Mouse (Mus musculus): ENCODE measurements around the gene Cpn1. TPM values are rescaled to one million over a fixed set of nuclear protein-coding genes. Genes with fewer than 3 reads are reported as not detected.
A peak's percentile ranks its signal among the peaks of the same experiment; 100 is the strongest.
"Not testable (repeated sequence)": the region's sequence is repeated elsewhere in the genome, so short reads cannot be mapped to it uniquely, and the experiment has no call there.

The Cpn1 gene
- total RNA-seq, 1 experiment from 2014 or later: 23.9 TPM

DNA sequence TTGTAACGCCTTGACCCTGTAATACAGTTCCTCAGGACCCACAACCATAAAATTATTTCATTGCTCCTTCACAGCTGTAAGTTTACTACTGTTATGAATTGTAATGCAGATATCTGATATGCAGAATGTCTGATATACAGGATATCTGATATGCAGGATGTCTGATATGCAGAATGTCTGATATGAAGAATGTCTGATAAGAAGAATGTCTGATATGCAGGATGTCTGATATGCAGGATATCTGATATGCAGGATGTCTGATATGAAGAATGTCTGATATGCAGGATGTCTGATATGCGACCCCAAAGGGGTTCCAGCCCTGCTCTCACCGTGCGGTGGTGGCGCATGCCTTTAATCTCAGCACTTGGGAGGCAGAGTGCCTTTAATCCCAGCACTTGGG is 4.4 kb downstream of the Cpn1 start:
- DNase-seq: no peak

DNA sequence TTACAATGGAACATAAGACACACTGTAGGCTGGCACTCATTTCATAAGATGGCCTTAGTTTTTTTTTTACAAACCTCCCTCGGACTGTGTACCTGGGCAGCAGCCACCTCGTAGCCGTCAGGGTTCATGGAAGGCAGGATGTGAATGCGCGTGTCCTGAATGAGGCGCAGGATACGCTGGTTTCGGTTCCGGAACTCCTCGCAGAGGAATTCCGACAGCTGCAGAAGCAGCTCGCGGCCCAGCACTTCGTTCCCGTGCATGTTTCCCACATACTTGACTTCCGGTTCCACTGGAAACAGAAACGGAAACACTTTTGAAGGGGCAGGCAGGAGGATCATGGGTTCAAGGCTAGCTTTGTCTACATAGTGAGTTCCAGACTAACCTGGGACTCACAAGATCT is 5.6 kb downstream of the Cpn1 start:
- DNase-seq: no peak

DNA sequence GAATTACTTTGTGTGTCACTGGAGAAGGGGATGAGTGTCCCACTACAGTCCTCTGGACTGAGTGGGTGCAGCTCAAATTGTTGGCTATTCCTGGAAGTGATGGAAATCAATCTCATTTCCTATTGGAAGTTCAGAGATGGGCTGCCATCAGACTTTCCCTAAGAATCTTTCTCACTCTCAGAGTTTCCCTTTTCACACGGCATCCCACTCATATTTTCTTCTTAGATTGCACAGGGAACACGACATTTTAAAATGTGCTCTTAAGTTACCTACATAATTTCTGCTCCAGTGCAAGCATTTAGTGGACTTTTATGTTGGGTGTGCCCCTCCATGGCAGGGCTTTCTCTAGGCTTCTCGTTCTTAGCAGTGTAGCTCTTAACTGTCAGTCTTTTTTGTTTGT is 8.6 kb downstream of the Cpn1 start:
- DNase-seq: no peak

DNA sequence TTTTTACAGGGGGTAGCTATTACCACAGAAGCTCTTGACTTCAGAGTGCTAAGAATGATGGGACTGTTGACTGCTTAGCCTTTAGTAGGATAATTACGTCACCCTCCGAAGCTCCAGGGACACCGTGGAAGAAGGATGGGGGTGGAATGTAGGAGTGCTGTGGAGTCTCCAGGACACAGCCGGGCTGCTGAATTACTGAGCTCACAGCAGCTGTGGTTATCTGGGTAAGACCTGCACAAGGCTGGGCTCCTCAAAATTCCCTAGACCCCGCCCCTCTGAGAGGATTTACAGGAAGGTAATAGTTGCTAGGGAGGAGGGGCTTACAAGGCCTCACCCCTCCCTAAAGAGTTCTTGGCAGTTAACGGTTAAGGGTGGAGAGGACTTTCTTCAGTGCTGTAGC is 9.7 kb downstream of the Cpn1 start:
- DNase-seq: no peak

DNA sequence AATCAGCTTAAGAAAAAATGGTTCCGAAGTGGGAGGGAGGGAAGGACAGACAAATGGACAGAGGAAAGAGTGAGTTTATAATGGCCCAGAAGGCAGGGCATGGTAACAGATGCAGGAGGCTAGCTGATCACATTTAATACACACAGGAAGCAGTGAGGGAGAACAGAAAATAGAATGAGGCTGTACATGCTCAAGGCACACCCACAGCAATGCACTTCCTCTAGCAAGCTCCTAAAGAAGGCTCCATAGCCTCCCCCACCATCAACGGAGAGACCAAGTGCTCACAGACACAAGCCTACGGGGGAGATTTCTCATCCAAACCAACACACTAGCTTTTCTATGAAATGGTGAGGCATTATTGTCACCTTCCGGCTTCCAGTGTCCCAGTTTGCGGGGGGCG is 12.1 kb downstream of the Cpn1 start:
- DNase-seq: no peak

DNA sequence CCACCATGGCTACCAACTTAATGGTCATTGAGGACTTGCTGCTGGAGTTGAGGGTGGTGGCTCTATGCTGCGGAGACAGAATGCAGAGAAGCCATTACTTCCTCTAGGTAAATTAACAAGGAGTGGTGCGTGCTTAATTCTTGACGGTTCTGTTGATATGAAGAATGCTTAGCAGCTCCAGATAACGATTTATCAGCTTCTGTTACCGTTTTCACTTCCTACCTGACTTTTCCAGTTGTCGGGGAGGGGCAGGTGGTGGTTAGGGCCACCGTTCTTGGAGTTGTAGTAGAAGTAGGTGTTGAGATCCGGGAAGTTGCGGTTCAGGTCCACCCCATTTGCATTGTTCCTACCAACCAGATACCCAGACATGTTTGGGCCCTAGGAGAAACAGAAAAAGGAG is 12.6 kb downstream of the Cpn1 start:
- no peak for DNase-seq

DNA sequence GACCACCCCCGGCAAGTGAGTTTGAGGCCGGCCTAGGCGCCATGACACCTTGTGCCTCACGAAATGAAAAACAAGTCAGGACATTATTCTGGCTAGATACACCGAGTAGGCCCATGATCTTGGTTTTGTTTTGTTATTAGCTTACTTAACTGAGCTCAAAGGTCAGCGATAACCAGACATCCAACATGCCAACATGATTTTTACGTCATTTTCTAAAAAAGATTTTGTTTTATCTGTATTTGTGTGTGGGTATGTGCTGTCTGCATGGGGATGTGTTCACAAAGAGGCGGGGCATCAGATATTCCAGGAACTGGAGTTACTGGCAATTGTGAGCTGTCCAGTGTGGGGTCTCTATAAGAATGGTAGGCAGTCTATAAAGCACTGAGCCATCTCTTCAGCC is 14.2 kb downstream of the Cpn1 start:
- DNase-seq: no peak

DNA sequence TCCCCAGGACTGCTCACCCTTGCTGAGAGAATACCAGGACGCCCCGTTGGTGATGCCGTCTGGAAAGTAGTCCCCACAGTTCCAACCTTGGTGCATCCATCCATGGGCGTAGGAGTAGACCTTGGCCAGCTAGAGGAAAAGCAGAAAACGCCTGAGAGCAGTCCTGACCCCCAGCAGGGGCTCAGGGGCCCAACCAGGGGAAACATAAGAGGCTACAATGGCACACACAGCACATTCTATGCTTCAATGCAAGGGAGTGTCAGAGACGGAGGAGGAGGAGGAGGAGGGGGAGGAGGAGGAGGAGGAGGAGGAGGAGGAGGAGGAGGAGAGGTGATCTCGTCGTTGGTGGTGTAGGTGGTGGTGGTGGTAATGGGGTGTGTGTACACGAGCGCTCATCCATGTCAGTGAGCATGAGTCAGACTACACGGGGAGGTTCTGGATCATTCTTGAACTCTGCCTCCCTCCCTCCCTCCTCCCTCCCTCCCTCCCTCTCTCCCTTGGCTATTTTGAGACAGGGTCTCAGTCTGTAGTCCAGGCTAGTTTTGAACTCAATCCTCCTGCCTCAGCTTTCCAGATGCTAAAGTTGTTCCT is 17.8 kb downstream of the Cpn1 start:
- no peak for DNase-seq

DNA sequence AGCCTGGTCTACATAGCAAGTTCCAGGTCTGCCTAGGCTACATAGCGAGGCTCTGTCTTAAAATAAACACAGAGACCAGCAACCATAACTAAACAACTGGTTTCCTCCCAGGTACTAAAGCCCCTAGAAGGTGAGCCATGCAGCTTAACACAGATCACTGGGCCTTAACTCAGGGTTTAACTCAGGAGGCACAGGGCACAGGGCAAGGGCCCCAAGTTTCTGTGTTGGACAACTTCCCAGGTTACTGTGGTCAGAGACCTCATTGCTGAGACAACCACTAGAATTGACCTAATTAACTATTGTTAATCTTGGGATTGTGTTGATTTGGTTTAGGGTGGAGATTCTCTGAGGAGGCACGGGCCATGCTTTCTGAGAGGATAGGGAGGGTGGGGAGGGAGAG is 19.9 kb downstream of the Cpn1 start:
- no peak for DNase-seq

DNA sequence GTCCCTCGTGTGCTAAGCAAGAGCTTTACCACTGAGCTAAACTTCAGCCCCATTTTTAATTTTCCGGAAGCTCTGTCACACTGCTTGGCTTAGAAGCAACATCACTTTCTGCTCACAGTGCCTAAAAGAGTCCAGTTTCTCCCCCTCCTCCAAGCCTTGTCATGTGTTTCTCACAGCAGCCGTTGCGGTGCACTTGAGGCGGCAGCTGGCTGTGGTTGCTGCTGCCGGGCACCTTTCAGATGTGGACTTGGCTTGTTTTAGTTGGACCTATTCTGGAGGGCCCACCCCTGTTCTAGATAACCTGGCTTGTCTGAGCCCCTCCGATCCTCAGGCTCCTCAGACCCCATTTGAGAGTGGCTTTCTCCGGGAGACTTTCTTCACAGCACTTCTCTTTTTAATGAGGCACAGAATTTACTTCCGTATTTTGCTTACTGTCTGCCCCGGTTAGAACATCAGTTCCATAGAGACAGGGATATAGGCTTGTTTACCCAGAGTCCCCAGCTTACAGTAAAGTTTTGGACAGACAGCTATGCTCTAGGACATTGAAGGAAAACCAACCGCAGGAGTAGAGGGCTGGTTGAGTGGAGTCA is 20.8 kb downstream of the Cpn1 start:
- no peak for DNase-seq

DNA sequence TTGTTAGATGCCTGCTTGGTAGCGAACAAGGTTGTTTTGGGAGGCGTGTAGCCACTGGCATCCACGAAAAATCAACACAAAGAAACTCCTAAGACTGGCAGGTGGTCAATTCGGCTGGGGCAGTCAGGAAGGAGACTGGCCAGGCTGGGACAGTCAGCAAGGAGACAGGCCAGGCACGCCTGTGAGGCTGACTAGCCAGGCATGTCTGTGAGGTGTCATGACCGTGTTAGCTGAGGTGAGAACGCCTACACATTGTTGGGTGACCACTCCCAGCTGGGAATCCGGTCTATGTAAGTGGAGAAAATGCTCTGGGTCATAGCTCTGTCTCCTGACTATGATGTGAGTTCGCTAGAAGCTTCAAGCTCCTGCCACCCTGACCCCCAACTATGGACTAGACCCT is 23.6 kb downstream of the Cpn1 start:
- no peak for DNase-seq

DNA sequence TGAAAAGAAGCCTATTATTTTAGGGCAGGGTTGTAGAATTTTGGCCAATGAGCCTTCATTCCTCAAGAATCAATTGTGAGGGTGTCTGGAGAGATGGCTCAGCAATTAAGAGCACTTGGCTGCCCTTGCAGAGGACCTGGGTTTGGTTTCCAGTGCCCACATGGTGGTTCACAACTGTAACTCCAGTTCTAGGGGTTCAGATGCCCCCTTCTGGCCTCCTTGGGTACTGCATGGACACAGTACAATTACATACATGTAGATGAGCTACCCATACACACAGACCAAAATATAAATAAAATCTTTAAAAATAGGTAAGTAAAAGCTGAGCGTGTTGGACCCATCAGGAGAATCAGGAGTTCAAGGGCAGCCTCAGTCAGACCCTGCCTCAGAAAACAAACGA is 25.2 kb downstream of the Cpn1 start:
- peak; percentile 22 for DNase-seq

DNA sequence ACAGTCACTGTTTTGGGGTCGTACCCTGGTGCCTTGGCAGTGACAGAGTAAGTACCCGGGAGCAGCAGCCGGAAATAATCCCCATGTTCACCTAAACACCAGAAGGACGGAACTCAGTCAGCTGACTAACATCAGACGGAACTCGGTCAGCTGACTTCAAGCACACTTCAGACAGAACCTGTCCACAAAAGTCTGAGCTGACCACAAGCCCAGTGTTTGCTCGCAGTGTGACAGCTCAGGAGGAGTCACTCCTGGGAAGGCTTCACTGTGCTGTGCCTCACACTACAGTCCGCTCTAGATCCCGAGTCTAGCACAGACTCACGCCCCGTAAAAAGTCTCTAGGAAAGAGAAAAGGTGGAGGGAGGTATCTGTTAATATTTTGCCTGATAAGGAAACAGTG is 26.3 kb downstream of the Cpn1 start:
- no peak for DNase-seq

DNA sequence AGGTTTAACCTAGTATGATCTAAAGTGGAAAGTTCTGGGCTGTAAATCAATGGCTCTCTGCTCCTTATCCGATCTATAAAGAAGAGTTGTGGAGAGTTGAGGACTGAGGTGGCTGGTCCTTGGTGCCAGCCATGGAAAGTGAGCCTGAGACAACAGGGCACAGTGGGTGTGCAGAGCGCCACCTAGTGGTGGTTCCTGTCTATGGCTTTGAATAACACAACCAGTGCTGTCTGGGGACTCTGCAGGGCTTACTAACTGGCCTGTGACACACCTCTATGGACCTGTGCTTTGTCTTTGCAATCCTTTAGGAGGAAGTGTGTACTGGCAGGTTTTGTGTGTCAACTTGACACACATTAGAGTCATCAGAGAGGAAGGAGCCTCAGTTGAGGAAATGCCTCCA is 27.2 kb downstream of the Cpn1 start:
- DNase-seq: peak; percentile 86

DNA sequence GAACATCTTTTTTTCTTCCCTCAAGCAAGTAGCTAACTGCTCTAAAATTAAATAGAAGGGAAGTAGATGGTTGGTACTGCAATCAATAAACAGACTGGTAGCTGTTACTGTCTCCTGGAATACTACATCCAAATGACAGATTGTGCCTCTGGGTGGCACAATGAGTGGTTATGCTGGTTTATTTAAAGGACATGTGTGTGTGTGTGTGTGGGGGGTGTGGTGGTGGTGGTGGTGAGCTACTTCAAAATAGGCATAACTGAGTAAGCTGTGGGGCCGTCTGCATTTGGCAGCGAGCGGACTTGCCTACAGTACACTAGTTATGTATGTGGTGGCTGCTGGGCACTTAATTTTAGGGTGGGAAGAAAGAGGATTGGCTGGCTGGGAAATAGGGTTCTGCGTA is 28.5 kb downstream of the Cpn1 start:
- DNase-seq: no peak

DNA sequence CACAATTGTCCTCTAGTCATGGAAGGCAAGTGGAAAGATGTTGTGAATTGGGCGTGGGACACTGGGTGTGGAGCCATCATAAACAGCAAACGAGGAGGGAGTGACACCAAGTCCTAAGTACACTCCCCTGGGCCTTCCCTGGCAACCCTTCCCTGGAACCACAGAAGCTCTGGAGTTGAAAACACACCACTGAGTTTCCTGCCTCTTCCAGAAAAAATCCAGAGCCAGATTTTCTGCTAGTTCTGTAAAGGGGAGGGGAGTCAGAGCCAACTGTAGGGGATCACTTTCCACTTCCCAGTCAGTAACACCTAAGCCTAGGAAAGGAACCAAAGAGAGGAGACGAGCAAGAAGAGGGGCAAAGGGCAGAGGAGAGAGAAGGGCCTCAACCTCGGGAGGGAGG is 29.0 kb downstream of the Cpn1 start:
- DNase-seq: no peak

DNA sequence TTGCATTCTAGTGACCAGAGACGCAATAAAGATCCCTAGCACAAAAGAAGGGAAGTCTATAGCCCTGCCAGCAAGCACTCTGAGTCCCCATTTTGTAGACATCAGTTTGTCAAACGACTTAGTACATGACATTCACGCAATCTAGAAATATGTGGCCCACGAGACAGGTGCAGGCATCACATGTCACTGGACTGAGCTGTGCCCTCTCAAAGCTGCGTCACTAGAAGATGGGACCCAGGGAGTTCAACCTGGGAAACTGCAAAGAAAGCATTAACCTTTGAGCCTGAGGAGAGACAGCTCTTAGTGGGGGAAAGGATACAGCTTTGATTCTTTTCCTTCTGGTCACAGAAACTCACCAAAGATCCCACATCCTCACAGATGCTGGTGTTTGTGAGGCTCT is 31.1 kb downstream of the Cpn1 start:
- no peak for DNase-seq

DNA sequence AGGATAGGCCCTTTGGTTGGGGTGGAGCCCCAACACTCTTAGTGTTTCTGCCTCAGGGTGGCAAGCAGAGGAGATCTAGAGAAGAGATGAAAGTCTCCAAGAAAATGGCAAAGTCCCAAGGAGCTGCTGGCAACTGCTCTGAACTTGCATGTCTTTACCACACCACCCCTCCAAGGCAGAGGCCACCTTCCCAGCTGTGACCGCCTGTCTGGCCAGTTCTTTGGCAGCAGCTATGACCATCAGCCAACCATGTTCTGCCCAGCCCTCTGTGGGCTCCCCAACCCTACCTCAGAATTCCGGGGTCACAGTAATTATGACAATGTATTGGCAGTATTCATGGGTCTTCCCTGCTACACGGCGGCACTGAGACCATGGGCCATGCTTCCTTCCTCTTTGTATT is 31.5 kb downstream of the Cpn1 start:
- no peak for DNase-seq

DNA sequence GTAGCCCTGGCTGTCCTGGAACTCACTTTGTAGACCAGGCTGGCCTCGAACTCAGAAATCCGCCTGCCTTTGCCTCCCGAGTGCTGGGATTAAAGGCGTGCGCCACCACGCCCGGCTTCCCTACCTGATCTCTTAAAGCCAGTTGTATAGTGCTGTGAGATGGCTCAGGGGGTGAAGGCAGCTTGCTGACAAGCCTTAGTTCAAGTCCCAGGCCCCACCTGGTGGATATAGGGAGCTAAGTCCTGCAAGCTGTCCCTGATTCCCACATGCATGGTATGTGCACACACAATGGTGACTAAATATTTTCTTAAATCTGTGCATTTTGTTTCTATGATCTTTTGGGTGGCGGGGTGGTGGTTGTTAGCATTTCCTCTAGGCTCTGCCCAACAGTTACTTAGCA is 33.4 kb downstream of the Cpn1 start:
- DNase-seq: not testable (repeated sequence)

DNA sequence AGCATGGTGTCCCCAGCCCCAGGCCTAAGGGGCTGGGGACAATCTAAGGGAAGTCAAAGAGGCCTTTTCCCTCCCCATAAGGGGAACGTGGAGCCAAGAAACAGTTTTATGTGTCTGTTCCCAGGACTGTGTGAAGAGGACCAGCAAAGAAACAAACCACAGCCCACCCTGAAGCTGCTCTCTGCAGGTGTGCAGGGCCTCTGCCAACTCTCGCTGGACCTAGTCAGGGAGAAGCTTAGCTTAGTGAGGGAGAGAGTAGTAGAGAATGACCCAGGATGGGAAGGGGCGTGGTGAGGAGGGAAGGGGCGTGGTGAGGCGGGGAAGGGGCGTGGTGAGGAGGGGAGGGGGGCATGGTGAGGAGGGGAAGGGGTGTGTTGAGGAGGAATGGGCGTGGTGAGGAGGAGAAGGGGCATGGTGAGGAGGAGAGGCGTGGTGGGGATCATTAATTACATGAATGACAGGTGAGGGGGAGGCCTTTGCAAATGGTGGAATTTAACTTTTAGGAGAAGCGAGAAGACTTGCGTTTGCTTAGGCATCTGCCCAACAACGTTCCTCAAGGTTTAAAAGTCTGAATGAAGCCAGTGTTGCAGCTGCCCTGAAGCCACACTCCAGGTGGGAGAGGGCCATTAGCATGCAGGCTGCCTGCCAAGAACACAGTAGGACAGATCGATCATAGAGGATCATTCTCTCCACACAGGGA is 37.1 kb downstream of the Cpn1 start:
- DNase-seq: no peak

DNA sequence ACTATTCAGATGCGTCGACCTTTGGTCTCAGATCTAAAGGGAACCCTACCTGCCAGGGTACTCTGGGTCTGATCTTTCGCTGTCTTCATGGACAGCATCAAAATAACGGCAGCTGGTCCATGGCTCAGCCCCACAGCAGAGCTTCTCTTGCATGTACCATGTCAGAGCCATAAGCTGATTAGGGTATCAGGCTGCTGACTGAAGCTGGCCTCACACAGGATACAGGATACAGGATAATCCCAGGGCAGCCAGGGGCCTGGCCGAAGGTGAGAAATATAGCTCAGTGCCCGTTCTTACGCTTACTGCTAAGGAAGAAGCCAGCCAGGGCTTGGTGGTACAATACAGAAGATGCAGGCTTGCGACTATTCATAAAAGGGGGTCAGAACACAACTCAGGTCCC is 41.8 kb downstream of the Cpn1 start:
- no peak for DNase-seq

DNA sequence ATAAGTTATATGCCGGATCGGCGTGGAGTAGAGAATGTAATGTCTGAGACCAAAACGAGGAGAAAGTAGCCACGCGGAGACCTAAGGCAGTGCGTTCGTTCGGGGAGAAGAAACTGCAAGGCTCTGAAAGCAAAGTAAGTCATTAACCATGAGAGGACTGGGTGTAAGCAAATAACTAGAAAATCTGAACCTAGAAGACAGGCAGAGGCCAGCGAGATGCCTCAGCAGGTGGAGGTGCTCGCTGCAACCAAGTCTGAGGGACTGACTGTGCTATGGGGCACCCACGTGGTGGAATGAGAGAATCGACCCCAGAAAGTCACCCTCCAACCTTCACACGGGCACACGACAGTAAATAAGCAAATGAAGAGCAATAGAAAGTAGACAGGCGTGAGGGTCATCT is 43.3 kb downstream of the Cpn1 start:
- no peak for DNase-seq

DNA sequence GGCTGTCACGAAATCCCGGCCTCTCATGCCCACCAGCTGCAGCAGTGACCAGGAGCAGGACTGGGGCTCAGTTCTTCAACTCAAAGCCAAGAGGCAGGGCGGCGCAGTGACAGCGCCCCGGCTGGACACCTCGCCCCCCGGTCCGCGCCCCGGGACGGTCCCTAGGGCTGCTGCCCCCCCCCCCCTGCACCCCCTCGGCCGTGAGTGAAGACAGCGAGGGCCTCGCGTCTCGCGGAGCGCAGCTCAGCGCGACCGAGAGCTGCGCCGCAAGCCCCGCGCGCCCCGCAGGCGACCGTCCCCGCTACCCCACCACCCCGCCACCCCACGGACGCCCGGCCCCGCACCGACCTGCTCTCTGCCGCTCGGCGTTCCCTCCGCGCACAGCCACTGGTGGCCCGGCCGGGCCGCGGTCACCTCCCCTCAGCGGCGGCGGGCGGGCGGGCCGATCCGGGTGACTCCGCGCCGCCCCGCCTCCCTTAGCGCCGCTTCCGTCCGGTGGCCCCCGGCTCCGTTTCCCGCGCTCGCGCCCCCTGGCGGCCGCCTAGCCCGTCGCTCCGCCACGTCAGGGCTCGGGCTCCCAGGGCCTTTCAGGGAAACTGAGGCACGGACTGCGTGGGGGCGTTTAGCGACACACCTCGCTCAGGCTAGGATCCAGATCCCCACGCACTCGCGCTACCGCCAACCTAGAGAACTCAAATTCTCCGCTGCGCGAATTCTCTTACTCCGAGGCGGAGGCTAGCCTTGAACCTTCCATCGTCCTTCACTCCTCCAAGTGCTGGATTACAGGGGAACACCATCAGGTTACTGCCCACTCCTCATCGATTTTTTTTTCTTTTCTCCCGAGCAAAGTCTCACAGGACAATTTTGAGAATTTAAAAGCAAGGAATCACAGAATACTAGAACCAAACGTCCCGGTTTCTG is 46.3 kb downstream of the Cpn1 start, which contains the start of gene Dnmbp:
TSS of gene Dnmbp (minus strand) at position 423 of the 921 bp plus-strand sequence.
- DNase-seq: peak; percentile 95

All from adrenal gland, postnatal 14 days (tissue).